Mouse (Mus musculus): ENCODE results near the gene Plcl2. TPM values are rescaled to one million over a fixed set of nuclear protein-coding genes. Genes with fewer than 3 reads are reported as not detected.

Gene Plcl2
- polyA plus RNA-seq, 1 experiment from 2014 or later = 8.2 TPM

DNA sequence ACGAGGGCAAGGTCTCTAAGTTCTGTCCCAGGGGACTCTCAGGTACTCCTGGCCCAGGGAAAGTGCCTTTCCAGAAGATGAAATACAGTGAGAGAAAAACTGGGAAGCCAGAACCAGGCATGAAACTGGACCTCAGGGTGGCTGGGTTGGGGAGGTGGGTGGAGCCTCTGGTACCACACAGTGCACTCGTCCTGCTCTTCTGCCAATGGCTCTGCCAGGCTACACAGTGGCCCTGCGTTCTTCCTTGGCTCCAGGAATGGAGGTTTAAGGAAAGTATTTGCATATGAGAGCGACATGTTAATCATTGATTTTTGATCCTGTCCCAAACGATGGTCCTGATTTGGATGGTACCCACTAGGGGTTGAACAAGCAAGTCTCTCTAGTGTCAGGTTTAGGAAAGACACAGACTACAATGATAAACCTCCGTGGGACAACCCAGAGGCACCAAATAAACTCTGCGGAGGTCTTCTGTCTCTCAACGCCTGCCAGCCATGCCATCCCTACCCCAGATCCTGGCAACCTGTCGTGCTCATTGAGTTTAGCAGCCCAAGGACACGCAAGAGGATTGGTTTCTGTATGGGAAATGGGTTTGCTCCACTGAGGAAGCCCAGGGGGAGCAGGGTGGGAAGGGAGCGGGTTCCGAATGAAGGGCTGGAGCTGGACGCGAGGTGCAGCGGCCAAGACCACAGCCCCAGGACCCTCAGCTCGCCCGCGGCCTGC, 988 bp upstream of the Plcl2 start:
- H3K4me1 ChIP-seq (ENCODE audit: control insufficient read depth, insufficient read depth, low read depth, low read length) = peaks cover 19% of the 10 kb centered on the region
- H3K27me3 ChIP-seq (replicated peaks; ENCODE audit: control insufficient read depth, insufficient read depth, low read length) = no peaks in the 10 kb centered on the region
- no peaks in the 10 kb centered on the region for H3K36me3 ChIP-seq (ENCODE audit: control insufficient read depth, insufficient read depth, low read length)
- peak overlapping the region; percentile 81 for H3K4me3 ChIP-seq (ENCODE audit: low read length)
- peak overlapping the region; percentile 89 for H3K27ac ChIP-seq (ENCODE audit: low read depth, low read length)
- 16% methylated on average over 15 of the region's 18 CpGs for WGBS
- H3K4me2 ChIP-seq (ENCODE audit: low read length) = peak overlapping the region; percentile 89
- peak; percentile 6; the same call in 1 of the 2 replicates for ATAC-seq
- H3K9me3 ChIP-seq (ENCODE audit: control insufficient read depth, low read length) = no peaks in the 10 kb centered on the region
- peak overlapping the region; percentile 87 for H3K9ac ChIP-seq (ENCODE audit: low read depth, low read length)

- H3K36me3 ChIP-seq (ENCODE audit: control insufficient read depth, insufficient read depth, low read length) = no peaks in the 10 kb centered on the region
- peaks cover 19% of the 10 kb centered on the region for H3K4me1 ChIP-seq (ENCODE audit: control insufficient read depth, insufficient read depth, low read depth, low read length)
- ATAC-seq = peak; percentile 87
- WGBS = 1% methylated on average over 15 of the region's 72 CpGs
- peak overlapping the region; percentile 81 for H3K4me3 ChIP-seq (ENCODE audit: low read length)
- peak overlapping the region; percentile 89 for H3K4me2 ChIP-seq (ENCODE audit: low read length)
- no peaks in the 10 kb centered on the region for H3K9me3 ChIP-seq (ENCODE audit: control insufficient read depth, low read length)
- peak overlapping the region; percentile 87 for H3K9ac ChIP-seq (ENCODE audit: low read depth, low read length)
- H3K27ac ChIP-seq (ENCODE audit: low read depth, low read length) = peak overlapping the region; percentile 89
- H3K27me3 ChIP-seq (replicated peaks; ENCODE audit: control insufficient read depth, insufficient read depth, low read length) = no peaks in the 10 kb centered on the region
Observed at GRCm38 (mm10) chr17:50508775-50509250, 390 bp upstream of the Plcl2 start.

GRCm38 (mm10) chr17:50510279-50510678, 1.1 kb downstream of the Plcl2 start:
- no peak for ATAC-seq
- H3K9ac ChIP-seq (ENCODE audit: low read depth, low read length) = peak overlapping the region; percentile 87
- H3K4me2 ChIP-seq (ENCODE audit: low read length) = peak overlapping the region; percentile 89
- no peaks in the 10 kb centered on the region for H3K36me3 ChIP-seq (ENCODE audit: control insufficient read depth, insufficient read depth, low read length)
- peak overlapping the region; percentile 81 for H3K4me3 ChIP-seq (ENCODE audit: low read length)
- no peak overlapping the region for H3K27ac ChIP-seq (ENCODE audit: low read depth, low read length)
- no peaks in the 10 kb centered on the region for H3K9me3 ChIP-seq (ENCODE audit: control insufficient read depth, low read length)
- no peaks in the 10 kb centered on the region for H3K27me3 ChIP-seq (replicated peaks; ENCODE audit: control insufficient read depth, insufficient read depth, low read length)
- peaks cover 19% of the 10 kb centered on the region for H3K4me1 ChIP-seq (ENCODE audit: control insufficient read depth, insufficient read depth, low read depth, low read length)
- 50% methylated on average over 2 of the region's 2 CpGs for WGBS

GRCm38 (mm10) chr17:50510741-50511140, 1.5 kb downstream of the Plcl2 start:
- no peak for ATAC-seq
- peak overlapping the region; percentile 89 for H3K4me2 ChIP-seq (ENCODE audit: low read length)
- peaks cover 19% of the 10 kb centered on the region for H3K4me1 ChIP-seq (ENCODE audit: control insufficient read depth, insufficient read depth, low read depth, low read length)

GRCm38 (mm10) chr17:50512222-50512621, 3.0 kb downstream of the Plcl2 start:
- 92% methylated on average over 5 of the region's 5 CpGs for WGBS
- Histone ChIP-seq H3K4me2 (ENCODE audit: low read length) (peak overlapping the region; percentile 5; the same call in 1 of the 2 replicates), H3K36me3 (ENCODE audit: control insufficient read depth, insufficient read depth, low read length) (no peaks in the 10 kb centered on the region), H3K4me3 (ENCODE audit: low read length) (no peak overlapping the region), H3K4me1 (ENCODE audit: control insufficient read depth, insufficient read depth, low read depth, low read length) (peaks cover 19% of the 10 kb centered on the region), H3K9ac (ENCODE audit: low read depth, low read length) (no peak overlapping the region), H3K27ac (ENCODE audit: low read depth, low read length) (no peak overlapping the region), H3K27me3 (replicated peaks; ENCODE audit: control insufficient read depth, insufficient read depth, low read length) (no peaks in the 10 kb centered on the region), H3K9me3 (ENCODE audit: control insufficient read depth, low read length) (no peaks in the 10 kb centered on the region)
- no peak for ATAC-seq

More at GRCm38 (mm10) chr17:50510741-50511140, 1.5 kb downstream of the Plcl2 start:
- Histone ChIP-seq H3K9ac (ENCODE audit: low read depth, low read length) (peak overlapping the region; percentile 2; the same call in 1 of the 2 replicates), H3K27ac (ENCODE audit: low read depth, low read length) (no peak overlapping the region), H3K27me3 (replicated peaks; ENCODE audit: control insufficient read depth, insufficient read depth, low read length) (no peaks in the 10 kb centered on the region), H3K36me3 (ENCODE audit: control insufficient read depth, insufficient read depth, low read length) (no peaks in the 10 kb centered on the region), H3K4me3 (ENCODE audit: low read length) (peak overlapping the region; percentile 81), H3K9me3 (ENCODE audit: control insufficient read depth, low read length) (no peaks in the 10 kb centered on the region)
- WGBS = 89% methylated on average over 1 of the region's 1 CpGs

DNA sequence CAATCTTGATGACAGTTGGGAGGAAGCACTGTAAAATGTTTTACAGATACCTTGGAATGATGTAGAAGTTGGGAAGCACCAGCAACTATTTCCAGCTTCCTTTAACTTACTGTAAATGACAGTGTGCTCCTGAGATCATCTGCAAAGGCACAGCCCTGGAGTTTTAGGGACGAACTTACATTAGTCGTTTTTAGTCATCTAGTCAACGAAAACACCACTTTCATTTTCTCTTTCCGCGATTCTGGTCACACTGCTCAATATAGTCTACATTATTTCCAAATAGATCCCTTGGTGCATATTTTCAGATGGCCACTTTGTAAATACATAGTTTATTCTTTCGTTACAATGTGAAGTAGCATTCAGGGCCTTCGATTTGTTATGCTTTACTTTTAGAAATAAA, 3.6 kb downstream of the Plcl2 start:
- Histone ChIP-seq H3K27me3 (replicated peaks; ENCODE audit: control insufficient read depth, insufficient read depth, low read length) (no peaks in the 10 kb centered on the region), H3K9ac (ENCODE audit: low read depth, low read length) (no peak overlapping the region), H3K4me2 (ENCODE audit: low read length) (no peak overlapping the region), H3K9me3 (ENCODE audit: control insufficient read depth, low read length) (no peaks in the 10 kb centered on the region), H3K27ac (ENCODE audit: low read depth, low read length) (no peak overlapping the region), H3K4me1 (ENCODE audit: control insufficient read depth, insufficient read depth, low read depth, low read length) (peaks cover 19% of the 10 kb centered on the region), H3K4me3 (ENCODE audit: low read length) (no peak overlapping the region), H3K36me3 (ENCODE audit: control insufficient read depth, insufficient read depth, low read length) (no peaks in the 10 kb centered on the region)
- no peak for ATAC-seq
- WGBS = 89% methylated on average over 7 of the region's 7 CpGs

DNA sequence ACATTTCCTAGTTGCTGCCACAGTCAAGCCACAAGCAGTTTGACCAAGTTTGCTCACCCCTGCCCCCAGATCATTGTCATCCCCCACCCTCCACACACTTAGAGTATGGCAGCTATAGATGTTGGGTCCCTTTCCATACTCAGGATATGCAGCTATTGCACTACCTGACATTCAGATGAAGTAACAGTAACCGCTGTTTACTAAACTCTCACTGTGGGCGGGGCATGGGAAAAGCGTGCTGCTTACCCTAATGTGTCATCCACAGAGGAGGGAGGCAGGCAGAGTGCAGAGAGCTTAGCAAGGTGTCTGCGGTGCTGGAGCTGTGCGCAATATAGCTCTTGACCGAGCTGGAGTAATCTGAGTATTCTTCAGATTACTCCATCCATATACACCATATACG, 4.2 kb downstream of the Plcl2 start:
- Histone ChIP-seq H3K36me3 (ENCODE audit: control insufficient read depth, insufficient read depth, low read length) (no peaks in the 10 kb centered on the region), H3K27ac (ENCODE audit: low read depth, low read length) (no peak overlapping the region), H3K27me3 (replicated peaks; ENCODE audit: control insufficient read depth, insufficient read depth, low read length) (no peaks in the 10 kb centered on the region), H3K4me1 (ENCODE audit: control insufficient read depth, insufficient read depth, low read depth, low read length) (peaks cover 18% of the 10 kb centered on the region), H3K4me2 (ENCODE audit: low read length) (no peak overlapping the region), H3K9me3 (ENCODE audit: control insufficient read depth, low read length) (no peaks in the 10 kb centered on the region), H3K4me3 (ENCODE audit: low read length) (no peak overlapping the region), H3K9ac (ENCODE audit: low read depth, low read length) (no peak overlapping the region)
- ATAC-seq = no peak
- WGBS = 98% methylated on average over 7 of the region's 7 CpGs

- no peak overlapping the region for H3K9ac ChIP-seq (ENCODE audit: low read depth, low read length)
- no peaks in the 10 kb centered on the region for H3K9me3 ChIP-seq (ENCODE audit: control insufficient read depth, low read length)
- H3K27me3 ChIP-seq (replicated peaks; ENCODE audit: control insufficient read depth, insufficient read depth, low read length) = no peaks in the 10 kb centered on the region
- no peak overlapping the region for H3K4me2 ChIP-seq (ENCODE audit: low read length)
- ATAC-seq = no peak
- peaks cover 15% of the 10 kb centered on the region for H3K4me1 ChIP-seq (ENCODE audit: control insufficient read depth, insufficient read depth, low read depth, low read length)
- H3K36me3 ChIP-seq (ENCODE audit: control insufficient read depth, insufficient read depth, low read length) = no peaks in the 10 kb centered on the region
- 91% methylated on average over 7 of the region's 7 CpGs for WGBS
- no peak overlapping the region for H3K4me3 ChIP-seq (ENCODE audit: low read length)
- no peak overlapping the region for H3K27ac ChIP-seq (ENCODE audit: low read depth, low read length)
Observed at GRCm38 (mm10) chr17:50514012-50514411, 4.8 kb downstream of the Plcl2 start.

DNA sequence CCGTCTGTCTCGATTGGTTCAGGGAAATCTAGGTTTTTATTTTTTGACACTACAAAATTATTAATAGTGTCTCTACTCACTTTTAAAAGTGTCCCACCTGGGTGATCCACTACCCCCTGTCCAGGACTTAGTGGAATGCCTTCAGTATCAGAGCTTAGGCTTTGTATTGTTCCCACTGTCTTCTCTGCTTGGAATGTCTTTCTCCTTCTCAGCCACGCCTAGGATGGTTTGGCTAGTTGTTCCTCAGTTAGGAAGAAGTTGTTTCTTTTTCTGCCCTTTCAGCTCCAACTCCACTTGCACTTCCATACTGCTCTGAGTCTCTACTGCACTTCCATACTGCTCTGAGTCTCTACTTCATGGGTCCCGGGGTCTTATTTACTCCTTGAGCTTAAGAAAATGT, 6.7 kb downstream of the Plcl2 start:
- Histone ChIP-seq H3K4me3 (ENCODE audit: low read length) (no peak overlapping the region), H3K4me2 (ENCODE audit: low read length) (no peak overlapping the region), H3K36me3 (ENCODE audit: control insufficient read depth, insufficient read depth, low read length) (no peaks in the 10 kb centered on the region), H3K9ac (ENCODE audit: low read depth, low read length) (no peak overlapping the region), H3K9me3 (ENCODE audit: control insufficient read depth, low read length) (no peaks in the 10 kb centered on the region), H3K27me3 (replicated peaks; ENCODE audit: control insufficient read depth, insufficient read depth, low read length) (no peaks in the 10 kb centered on the region), H3K4me1 (ENCODE audit: control insufficient read depth, insufficient read depth, low read depth, low read length) (peaks cover 12% of the 10 kb centered on the region), H3K27ac (ENCODE audit: low read depth, low read length) (no peak overlapping the region)
- no peak for ATAC-seq
- WGBS = 77% methylated on average over 4 of the region's 4 CpGs
